Mouse (Mus musculus) intestine, embryonic 15.5 days (tissue): Measurements from ENCODE around the gene Gm29427. TPM values are rescaled to one million over a fixed set of nuclear protein-coding genes. Genes with fewer than 3 reads are reported as not detected.
A peak's percentile ranks its signal among the peaks of the same experiment; 100 is the strongest.

Experiments used
- ATAC-seq: fragments of 200-750 bp; cut with Nextera tagmentation; 2 replicates; pipeline ENCODE4 v1.8.0; 2017; ENCODE audit warnings: moderate TSS enrichment, moderate library complexity
- H3K27ac ChIP-seq: fragments of 300-500 bp; sonication (generic); 2 replicates; pipeline ENCODE4 v1.5.1; 2015; ENCODE audit warnings: mild to moderate bottlenecking, inconsistent platforms
- H3K27me3 ChIP-seq: fragments of 300-500 bp; sonication (generic); replicated peaks from 2 replicates; pipeline ENCODE4 v1.6.1; 2015; ENCODE audit warnings: inconsistent platforms
- H3K36me3 ChIP-seq: fragments of 300-500 bp; sonication (generic); 2 replicates; pipeline ENCODE4 v1.6.1; 2015; ENCODE audit warnings: inconsistent platforms
- H3K4me1 ChIP-seq: fragments of 300-500 bp; sonication (generic); replicated peaks from 2 replicates; pipeline ENCODE4 v1.6.1; 2015; ENCODE audit warnings: inconsistent platforms
- H3K4me2 ChIP-seq: fragments of 300-500 bp; sonication (generic); replicated peaks from 2 replicates; pipeline ENCODE4 v1.6.1; 2015; ENCODE audit warnings: mild to moderate bottlenecking, inconsistent platforms
- H3K4me3 ChIP-seq: fragments of 300-500 bp; sonication (generic); replicated peaks from 2 replicates; pipeline ENCODE4 v1.5.1; 2015; ENCODE audit warnings: inconsistent platforms
- H3K9ac ChIP-seq: fragments of 300-500 bp; sonication (generic); 2 replicates; pipeline ENCODE4 v1.6.1; 2015; ENCODE audit warnings: inconsistent platforms
- H3K9me3 ChIP-seq: fragments of 300-500 bp; sonication (generic); 2 replicates; pipeline ENCODE4 v1.6.1; 2016; ENCODE audit warnings: inconsistent platforms
- WGBS: fragments of 180-500 bp; shearing (Covaris S2); methylation state at CpG from one replicate; pipeline ENCODE4 v1.1.7; 2015; 5-methylcytosine and 5-hydroxymethylcytosine counted together
- polyA plus RNA-seq: library from polyadenylated mRNA; unstranded; fragments of >200 nt; fragmentation: Nextera tagmentation; extraction: Ambion mirVana; gene quantifications from 2 replicates; pipeline ENCODE4 v1.2.1, GENCODE M21; 2015

Gene Gm29427
- polyA plus RNA-seq, 1 experiment from 2014 or later: not detected

GRCm38 (mm10) chr1:130740781-130741720 lies 25.5 kb upstream of the Gm29427 start:
- H3K9me3 ChIP-seq: no peaks in the 10 kb centered on the region
- H3K4me1 ChIP-seq: peaks cover 21% of the 10 kb centered on the region; the same call in 1 of the 2 replicates
- no peaks in the 10 kb centered on the region for H3K36me3 ChIP-seq
- H3K9ac ChIP-seq: no peak overlapping the region
- no peaks in the 10 kb centered on the region for H3K27me3 ChIP-seq
- 48% methylated on average over 15 of the region's 15 CpGs for WGBS
- peak overlapping the region; percentile 20 for H3K27ac ChIP-seq
- H3K4me3 ChIP-seq: no peak overlapping the region
- peak; percentile 54; the same call in 1 of the 2 replicates for ATAC-seq
- H3K4me2 ChIP-seq: no peak overlapping the region

GRCm38 (mm10) chr1:130740227-130740648 lies 24.6 kb upstream of the Gm29427 start:
- H3K4me1 ChIP-seq: peaks cover 21% of the 10 kb centered on the region; the same call in 1 of the 2 replicates
- H3K9ac ChIP-seq: no peak overlapping the region
- ATAC-seq: no peak
- no peak overlapping the region for H3K4me2 ChIP-seq
- no peaks in the 10 kb centered on the region for H3K9me3 ChIP-seq
- no peaks in the 10 kb centered on the region for H3K36me3 ChIP-seq
- H3K4me3 ChIP-seq: no peak overlapping the region
- no peaks in the 10 kb centered on the region for H3K27me3 ChIP-seq
- 45% methylated on average over 4 of the region's 4 CpGs for WGBS
- H3K27ac ChIP-seq: no peak overlapping the region

DNA sequence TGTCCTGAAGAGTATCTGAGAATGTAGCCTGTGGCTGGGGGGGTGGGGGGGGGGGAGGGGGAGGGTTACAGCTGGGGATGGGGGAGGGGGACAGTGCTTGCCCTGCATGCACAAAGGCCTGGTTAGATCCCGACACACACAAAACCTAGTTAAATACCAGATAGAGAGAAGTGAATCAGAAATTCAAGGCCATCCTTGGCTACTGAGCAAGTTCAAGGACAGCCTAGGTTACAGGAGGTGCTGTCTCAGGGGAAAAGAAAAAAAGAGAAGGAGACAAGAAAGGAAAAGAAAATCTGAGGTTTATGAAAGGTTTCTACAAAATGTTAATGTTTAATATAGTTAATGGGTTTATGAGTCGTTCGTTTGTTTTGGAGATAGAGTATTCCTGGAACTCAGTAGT lies 24.0 kb upstream of the Gm29427 start:
- H3K27ac ChIP-seq: 0 out of 2 replicates have a peak overlapping the region, but pooled peaks have one; percentile 22
- WGBS: 52% methylated on average over 3 of the region's 3 CpGs
- ATAC-seq: no peak
- no peak overlapping the region for H3K9ac ChIP-seq
- no peaks in the 10 kb centered on the region for H3K9me3 ChIP-seq
- H3K4me3 ChIP-seq: no peak overlapping the region
- H3K27me3 ChIP-seq: no peaks in the 10 kb centered on the region
- 0 out of 2 replicates have a peak overlapping the region, but pooled peaks have one; percentile 9 for H3K4me2 ChIP-seq
- H3K4me1 ChIP-seq: peaks cover 21% of the 10 kb centered on the region; the same call in 1 of the 2 replicates
- H3K36me3 ChIP-seq: no peaks in the 10 kb centered on the region

GRCm38 (mm10) chr1:130738551-130739106 lies 23.0 kb upstream of the Gm29427 start:
- H3K27me3 ChIP-seq: no peaks in the 10 kb centered on the region
- H3K9me3 ChIP-seq: no peaks in the 10 kb centered on the region
- 0 out of 2 replicates have a peak overlapping the region, but pooled peaks have one; percentile 18 for H3K4me2 ChIP-seq
- no peaks in the 10 kb centered on the region for H3K36me3 ChIP-seq
- H3K4me1 ChIP-seq: peaks cover 21% of the 10 kb centered on the region; the same call in 1 of the 2 replicates
- 44% methylated on average over 3 of the region's 3 CpGs for WGBS
- peak overlapping the region; percentile 55 for H3K27ac ChIP-seq
- peak; percentile 52 for ATAC-seq
- H3K9ac ChIP-seq: no peak overlapping the region
- H3K4me3 ChIP-seq: no peak overlapping the region

DNA sequence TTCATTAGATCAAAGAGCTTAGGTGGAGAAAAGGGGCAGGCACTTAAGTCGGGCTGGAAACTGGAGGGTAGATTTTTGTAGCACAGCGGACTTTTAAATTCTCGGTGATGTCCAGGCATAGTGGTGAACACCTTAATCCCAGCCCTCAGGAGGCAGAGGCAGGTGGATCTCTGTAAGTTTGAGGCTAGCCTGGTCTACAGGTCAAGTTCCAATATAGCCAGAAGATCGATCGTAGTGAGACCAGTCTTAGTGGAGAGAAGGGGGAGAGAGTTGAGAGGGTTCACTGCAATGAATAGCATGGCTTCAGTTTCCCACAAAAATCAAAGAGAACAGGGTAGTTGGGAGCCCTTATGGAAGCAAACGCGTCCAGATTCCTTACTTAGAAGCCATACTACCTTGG lies 22.3 kb upstream of the Gm29427 start:
- H3K9me3 ChIP-seq: no peaks in the 10 kb centered on the region

GRCm38 (mm10) chr1:130737411-130737881 lies 21.8 kb upstream of the Gm29427 start:
- Histone ChIP-seq H3K4me2 (peak overlapping the region; percentile 40), H3K9me3 (no peaks in the 10 kb centered on the region), H3K36me3 (no peaks in the 10 kb centered on the region), H3K27me3 (no peaks in the 10 kb centered on the region), H3K27ac (peak overlapping the region; percentile 66), H3K9ac (no peak overlapping the region), H3K4me1 (peaks cover 21% of the 10 kb centered on the region; the same call in 1 of the 2 replicates), H3K4me3 (no peak overlapping the region)
- 31% methylated on average over 11 of the region's 11 CpGs for WGBS
- peak; percentile 52 for ATAC-seq

More for the DNA sequence above, 22.3 kb upstream of the Gm29427 start:
- no peak overlapping the region for H3K4me3 ChIP-seq
- peak overlapping the region; percentile 55 for H3K27ac ChIP-seq
- no peaks in the 10 kb centered on the region for H3K36me3 ChIP-seq
- peak overlapping the region; percentile 40; the same call in 1 of the 2 replicates for H3K4me2 ChIP-seq
- no peak overlapping the region for H3K9ac ChIP-seq
- ATAC-seq: no peak
- H3K27me3 ChIP-seq: no peaks in the 10 kb centered on the region
- 81% methylated on average over 7 of the region's 7 CpGs for WGBS
- peaks cover 21% of the 10 kb centered on the region; the same call in 1 of the 2 replicates for H3K4me1 ChIP-seq

DNA sequence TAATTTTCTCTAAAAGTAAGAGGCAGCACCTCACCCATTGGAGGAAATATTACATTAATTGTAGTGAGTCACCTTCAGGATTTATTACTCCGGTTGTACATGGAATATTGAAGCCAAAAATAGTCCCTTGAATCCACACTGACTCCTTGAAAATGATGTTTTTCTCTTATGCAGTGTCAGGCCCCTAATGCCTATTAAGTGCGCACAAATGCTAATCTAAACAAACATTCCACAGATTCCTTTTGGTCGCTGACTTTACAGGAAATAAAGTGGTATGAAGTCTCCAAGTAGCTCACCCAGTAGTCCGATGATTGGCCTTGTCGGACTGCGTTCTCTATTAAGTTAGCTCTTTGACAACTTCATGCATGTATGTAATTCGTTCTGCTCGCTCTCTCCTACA lies 19.3 kb upstream of the Gm29427 start:
- Histone ChIP-seq H3K9me3 (no peaks in the 10 kb centered on the region), H3K27ac (peak overlapping the region; percentile 77), H3K4me2 (peak overlapping the region; percentile 53), H3K27me3 (no peaks in the 10 kb centered on the region), H3K4me1 (peaks cover 14% of the 10 kb centered on the region), H3K9ac (peak overlapping the region; percentile 26), H3K4me3 (peak overlapping the region; percentile 5), H3K36me3 (no peaks in the 10 kb centered on the region)
- no peak for ATAC-seq
- 41% methylated on average over 8 of the region's 8 CpGs for WGBS

DNA sequence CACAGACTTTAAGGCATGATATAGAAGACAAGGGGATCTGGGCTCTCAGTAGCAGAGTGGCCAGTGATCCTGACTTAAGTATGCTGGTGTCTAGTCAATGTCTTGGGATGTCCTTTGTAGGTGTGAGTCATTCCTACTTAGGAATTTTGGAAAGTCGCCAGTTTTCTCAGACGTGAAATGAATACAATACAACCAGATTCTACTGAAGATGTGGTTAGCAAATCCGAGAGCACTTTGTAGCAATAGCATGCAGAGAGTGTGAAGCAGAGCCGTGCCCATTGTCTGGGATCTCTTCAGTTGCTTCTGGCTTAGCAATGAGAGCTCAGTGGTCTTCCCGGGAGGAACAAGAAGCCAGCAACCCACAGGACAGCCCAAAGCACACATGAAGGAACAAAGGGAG lies 18.9 kb upstream of the Gm29427 start:
- Histone ChIP-seq H3K4me1 (peaks cover 14% of the 10 kb centered on the region), H3K36me3 (no peaks in the 10 kb centered on the region), H3K9ac (peak overlapping the region; percentile 26; the same call in 1 of the 2 replicates), H3K27ac (peak overlapping the region; percentile 77), H3K27me3 (no peaks in the 10 kb centered on the region), H3K4me3 (peak overlapping the region; percentile 5), H3K9me3 (no peaks in the 10 kb centered on the region), H3K4me2 (peak overlapping the region; percentile 53)
- no peak for ATAC-seq
- WGBS: 34% methylated on average over 5 of the region's 5 CpGs

DNA sequence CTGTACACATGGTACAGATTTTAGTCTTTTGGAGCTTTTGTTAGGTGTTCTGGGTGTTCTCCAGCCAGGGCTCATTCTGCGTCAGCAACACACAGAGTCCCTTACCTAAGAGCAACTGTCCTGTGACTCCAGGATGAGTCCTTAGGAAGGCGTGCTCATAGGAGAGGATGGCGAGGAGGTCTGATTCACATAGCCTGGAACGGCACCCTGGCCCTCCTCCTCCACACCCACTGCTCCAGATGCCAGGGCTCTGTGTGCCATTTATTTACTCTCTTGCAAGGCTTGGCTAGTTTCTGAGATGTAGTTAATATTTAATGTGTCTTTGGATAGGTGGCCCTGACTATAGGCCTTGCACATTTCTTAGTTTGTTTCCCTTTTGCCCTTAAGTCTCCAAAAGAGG lies 18.1 kb upstream of the Gm29427 start:
- 50% methylated on average over 4 of the region's 4 CpGs for WGBS
- Histone ChIP-seq H3K36me3 (no peaks in the 10 kb centered on the region), H3K4me2 (peak overlapping the region; percentile 53), H3K9me3 (no peaks in the 10 kb centered on the region), H3K4me3 (peak overlapping the region; percentile 39), H3K27me3 (no peaks in the 10 kb centered on the region), H3K4me1 (peaks cover 14% of the 10 kb centered on the region), H3K27ac (peak overlapping the region; percentile 78), H3K9ac (no peak overlapping the region)
- ATAC-seq: peak; percentile 65

DNA sequence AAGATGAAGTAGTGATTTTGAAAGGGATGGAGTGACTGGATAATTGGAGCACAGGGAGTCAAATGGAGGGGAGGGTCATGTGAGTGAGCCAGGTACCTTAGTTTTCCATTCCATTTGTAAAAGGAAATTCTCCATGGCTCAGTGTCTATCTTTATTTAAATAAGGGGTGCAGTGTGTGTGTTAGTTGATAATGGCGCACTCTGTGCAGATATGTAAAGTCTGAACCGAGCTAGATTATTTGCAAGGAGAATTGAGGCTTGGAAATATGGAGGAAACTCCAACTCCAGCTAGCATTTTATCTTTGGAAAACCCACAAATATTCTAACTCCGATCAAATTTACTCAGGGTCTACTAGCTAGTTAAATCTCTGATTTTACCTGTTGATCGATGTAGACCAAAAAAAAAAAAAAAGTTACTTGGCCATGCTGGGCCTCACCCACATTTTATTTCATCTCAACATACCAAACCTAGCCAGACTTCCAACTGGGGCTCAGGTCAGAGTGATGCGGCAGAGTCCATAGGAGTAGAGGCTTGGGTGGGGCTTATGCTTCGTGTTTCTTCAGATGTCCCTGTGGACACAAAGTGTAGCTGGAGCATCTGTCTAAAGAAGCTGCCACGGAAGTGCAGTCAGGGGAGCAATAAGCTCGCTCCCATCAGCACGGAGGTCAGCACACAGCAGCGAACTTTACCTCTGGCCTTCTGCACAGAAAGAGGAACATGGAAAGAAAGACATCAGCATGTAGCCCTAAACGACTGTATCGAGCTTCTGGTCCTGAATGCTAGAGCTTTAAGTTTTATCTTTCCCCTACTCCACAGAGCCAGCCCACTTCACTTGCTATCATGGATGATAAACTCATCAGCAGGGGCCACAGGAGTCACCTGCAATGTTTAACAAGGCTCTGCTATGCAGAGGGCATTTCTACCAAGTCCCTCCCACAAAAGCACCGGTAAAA lies 17.4 kb upstream of the Gm29427 start:
- H3K27ac ChIP-seq: peak overlapping the region; percentile 78
- 0 out of 2 replicates have a peak overlapping the region, but pooled peaks have one; percentile 14 for H3K9ac ChIP-seq
- peaks cover 13% of the 10 kb centered on the region for H3K4me1 ChIP-seq
- ATAC-seq: peak; percentile 35
- no peaks in the 10 kb centered on the region for H3K27me3 ChIP-seq
- H3K4me3 ChIP-seq: peak overlapping the region; percentile 39
- H3K9me3 ChIP-seq: no peaks in the 10 kb centered on the region
- WGBS: 62% methylated on average over 13 of the region's 13 CpGs
- H3K4me2 ChIP-seq: peak overlapping the region; percentile 53
- no peaks in the 10 kb centered on the region for H3K36me3 ChIP-seq

DNA sequence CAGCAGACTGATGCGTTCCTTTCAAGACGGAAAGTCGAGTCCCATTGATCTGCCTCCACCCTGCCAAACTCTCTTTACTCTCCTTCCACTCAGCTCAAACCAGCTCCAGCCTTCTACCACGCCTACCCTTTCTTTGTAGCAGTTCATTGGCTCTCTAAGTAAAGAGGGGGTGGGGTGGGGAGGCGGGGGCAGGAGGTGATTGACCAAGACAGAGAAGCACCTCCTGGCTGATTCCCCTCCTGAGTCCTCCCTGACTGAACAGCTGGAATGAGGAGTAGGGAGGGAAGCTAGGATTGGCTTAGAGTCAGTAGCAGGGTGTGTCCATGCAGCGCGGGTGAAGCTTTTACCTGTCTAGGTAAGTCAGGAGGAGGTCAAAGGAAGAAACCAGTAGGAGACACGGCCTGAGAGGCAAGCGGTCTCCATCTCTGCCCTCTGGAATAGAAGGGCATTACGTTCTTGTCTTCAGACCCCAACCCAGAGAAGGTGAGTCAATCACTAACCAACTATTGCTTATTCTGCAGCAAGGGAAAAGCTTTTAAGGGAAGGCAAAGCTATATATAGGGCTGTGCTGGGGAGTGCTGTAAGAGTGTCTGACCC lies 16.2 kb upstream of the Gm29427 start, which contains the start of gene AA986860:
TSS of gene AA986860 (plus strand) at position 236 of the 597 bp plus-strand sequence.
- H3K9me3 ChIP-seq: no peaks in the 10 kb centered on the region
- peak within 1 kb of the TSS; percentile 53 for H3K4me2 ChIP-seq
- peak within 1 kb of the TSS; percentile 78 for H3K27ac ChIP-seq
- H3K4me1 ChIP-seq: peaks cover 9% of the 10 kb centered on the region
- H3K27me3 ChIP-seq: no peaks in the 10 kb centered on the region
- peak within 1 kb of the TSS; percentile 39 for H3K4me3 ChIP-seq
- ATAC-seq: peak; percentile 92
- 5% methylated on average over 10 of the region's 10 CpGs for WGBS
- H3K36me3 ChIP-seq: no peaks in the 10 kb centered on the region
- peak within 1 kb of the TSS; percentile 29; the same call in 1 of the 2 replicates for H3K9ac ChIP-seq
